Mouse (Mus musculus): ENCODE data around the gene Dennd5a. TPM values are rescaled to one million over a fixed set of nuclear protein-coding genes. Genes with fewer than 3 reads are reported as not detected.

The Dennd5a gene
- total and polyA plus RNA-seq, 3 experiments = 33.1 to 78.8 (median 64.4) TPM

DNA sequence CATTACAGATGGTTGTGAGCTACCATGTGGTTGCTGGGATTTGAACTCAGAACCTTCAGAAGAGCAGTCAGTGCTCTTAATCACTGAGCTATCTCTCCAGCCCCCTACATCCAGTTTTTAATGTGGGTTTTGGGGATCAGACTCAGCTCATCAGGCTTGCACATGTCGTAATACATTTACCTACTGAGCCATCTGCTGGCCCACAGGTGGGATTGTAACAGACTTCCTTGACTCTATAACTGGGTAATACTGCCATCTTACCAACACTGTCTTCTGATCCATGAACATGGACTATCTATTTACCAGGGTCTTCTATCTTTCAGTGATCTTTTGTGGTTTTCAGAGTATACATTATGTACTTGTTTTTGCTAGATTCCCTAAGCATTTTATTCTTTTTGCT, 74.0 kb downstream of the Dennd5a start (continued):
- peak; percentile 51 for TF ChIP-seq SMC3 (IDR thresholded peaks at IDR 0.05; ENCODE audit: low read depth, low read length)

DNA sequence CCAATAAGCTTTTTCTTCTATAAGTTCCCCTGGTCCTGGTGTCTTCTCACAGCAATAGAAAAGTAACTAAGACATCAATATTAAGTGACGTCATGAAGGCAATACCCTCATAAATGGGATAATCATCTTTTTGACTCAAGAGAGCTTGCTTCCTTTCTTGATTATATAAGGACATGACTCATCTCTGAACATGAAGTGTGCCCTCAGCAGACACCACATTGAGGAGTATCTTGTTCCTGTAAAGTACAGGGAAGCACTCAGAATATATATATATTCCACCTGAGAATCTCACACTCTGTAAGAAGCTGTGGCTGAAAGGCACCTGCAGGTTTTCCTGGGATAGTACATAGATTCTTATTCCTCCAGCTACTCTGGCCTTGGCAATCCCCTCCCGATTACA, 77.7 kb downstream of the Dennd5a start:
- H3K36me3 ChIP-seq (ENCODE audit: control insufficient read depth in 1 of 2, insufficient read depth in 2 of 2, low read length in 2 of 2) = no peaks in the 10 kb centered on the region; a peak in 2 of 4 replicates
- H3K9ac ChIP-seq (ENCODE audit: control insufficient read depth, low read depth, low read length, poor library complexity, severe bottlenecking) = no peak overlapping the region
- H3K27ac ChIP-seq (ENCODE audit: control insufficient read depth, low read depth, low read length) = no peak overlapping the region
- H3K9me3 ChIP-seq (replicated peaks; ENCODE audit: insufficient read depth, low read length) = no peaks in the 10 kb centered on the region
- no peak overlapping the region for H3K4me3 ChIP-seq (ENCODE audit: control insufficient read depth in 1 of 2, insufficient read depth in 1 of 2, low read depth in 2 of 2, low read length in 2 of 2)
- no peaks in the 10 kb centered on the region for H3K79me2 ChIP-seq (ENCODE audit: control insufficient read depth, insufficient read depth, low read length, poor library complexity)
- no peaks in the 10 kb centered on the region for H3K27me3 ChIP-seq (ENCODE audit: control insufficient read depth in 1 of 2, insufficient read depth in 2 of 2, low read length in 2 of 2)
- TF ChIP-seq MAFK (IDR thresholded peaks at IDR 0.05; ENCODE audit: borderline replicate concordance, low read depth, low read length) (no peak), ZNF384 (IDR thresholded peaks at IDR 0.05; ENCODE audit: low read depth, low read length) (no peak)
- peak; percentile 27 for DNase-seq (ENCODE audit: low read depth, low spot score)
- H3K4me1 ChIP-seq (ENCODE audit: control insufficient read depth in 1 of 2, insufficient read depth in 2 of 2, low read length in 2 of 2) = no peaks in the 10 kb centered on the region; a peak in 1 of 4 replicates

DNA sequence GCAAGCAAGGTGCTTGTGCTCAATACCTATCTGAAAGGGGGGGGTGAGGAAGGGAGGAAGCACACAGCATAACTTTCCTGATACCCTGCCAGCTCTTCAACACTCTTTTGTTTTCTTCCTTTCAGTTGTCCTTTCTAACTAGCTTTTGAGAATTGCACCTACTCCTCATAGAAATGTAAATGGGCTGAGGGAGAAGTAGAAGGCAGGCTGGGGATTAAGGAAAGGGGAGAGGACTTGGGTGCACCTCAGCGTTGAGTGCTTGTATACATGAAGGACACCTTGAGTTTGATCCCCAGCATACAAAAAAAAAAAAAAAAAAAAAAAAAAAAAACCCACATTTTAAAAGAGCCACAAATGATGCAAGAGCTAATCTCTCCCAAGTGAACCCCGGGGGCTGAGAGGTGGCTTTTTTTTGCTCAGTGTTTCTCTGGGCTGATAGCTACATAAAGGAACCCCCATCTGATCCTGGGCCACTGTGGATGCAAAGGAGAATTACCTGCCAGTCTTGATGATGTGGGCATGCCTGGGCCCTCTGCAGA, 78.6 kb downstream of the Dennd5a start:
- no peak overlapping the region for H3K27ac ChIP-seq (ENCODE audit: control insufficient read depth, low read depth, low read length)
- TF ChIP-seq NRF1 (IDR thresholded peaks at IDR 0.05; ENCODE audit: insufficient read depth, low read depth, low read length, poor library complexity, severe bottlenecking) (no peak), ETS1 (IDR thresholded peaks at IDR 0.05; ENCODE audit: low read depth, low read length) (0 out of 2 replicates have a peak, but pooled peaks have one; percentile 7), ZNF384 (IDR thresholded peaks at IDR 0.05; ENCODE audit: low read depth, low read length) (peak; percentile 79)
- H3K36me3 ChIP-seq (ENCODE audit: control insufficient read depth in 1 of 2, insufficient read depth in 2 of 2, low read length in 2 of 2) = no peaks in the 10 kb centered on the region; a peak in 2 of 4 replicates

DNA sequence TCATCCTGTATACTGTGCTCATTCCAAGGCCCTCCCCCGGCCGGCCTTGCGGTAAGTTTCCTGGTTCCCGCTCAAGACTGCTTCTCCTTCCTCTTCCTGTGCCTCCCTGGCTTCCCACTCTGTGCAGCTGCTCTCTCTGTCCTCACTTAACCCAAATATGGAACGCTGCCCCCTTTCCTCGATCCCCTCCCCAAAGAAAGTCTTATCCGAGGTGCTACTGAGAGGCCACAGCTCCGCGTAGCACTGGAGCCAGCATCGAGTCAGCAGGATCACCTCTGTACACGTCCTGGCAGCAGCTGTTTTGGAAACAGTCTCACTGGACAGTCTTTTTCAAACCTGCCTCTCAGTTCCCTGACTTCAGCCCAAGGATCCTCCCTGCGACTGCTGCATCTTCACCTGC, 81.1 kb downstream of the Dennd5a start:
- H3K4me1 ChIP-seq (ENCODE audit: control insufficient read depth in 1 of 2, insufficient read depth in 2 of 2, low read length in 2 of 2) = no peaks in the 10 kb centered on the region; a peak in 1 of 4 replicates
- H3K9ac ChIP-seq (ENCODE audit: control insufficient read depth, low read depth, low read length, poor library complexity, severe bottlenecking) = no peak overlapping the region
- no peaks in the 10 kb centered on the region for H3K9me3 ChIP-seq (replicated peaks; ENCODE audit: insufficient read depth, low read length)
- H3K79me2 ChIP-seq (ENCODE audit: control insufficient read depth, insufficient read depth, low read length, poor library complexity) = no peaks in the 10 kb centered on the region
- TF ChIP-seq MXI1 (IDR thresholded peaks at IDR 0.05; ENCODE audit: low read depth, low read length) (no peak), CHD1 (IDR thresholded peaks at IDR 0.05; ENCODE audit: low read depth, low read length) (no peak), EP300 (IDR thresholded peaks at IDR 0.05; ENCODE audit: low read depth in 1 of 2, low read length in 2 of 2) (no peak), ETS1 (IDR thresholded peaks at IDR 0.05; ENCODE audit: low read depth, low read length) (no peak), MYC (IDR thresholded peaks at IDR 0.05; ENCODE audit: low read depth, low read length) (no peak), ELF1 (IDR thresholded peaks at IDR 0.05; ENCODE audit: low read depth, low read length) (no peak), RAD21 (IDR thresholded peaks at IDR 0.05; ENCODE audit: low read depth, low read length) (no peak), MAZ (IDR thresholded peaks at IDR 0.05; ENCODE audit: low read depth, low read length) (no peak), UBTF (IDR thresholded peaks at IDR 0.05; ENCODE audit: borderline replicate concordance, insufficient read depth, low read depth, low read length) (no peak), MAFK (IDR thresholded peaks at IDR 0.05; ENCODE audit: borderline replicate concordance, low read depth, low read length) (no peak), HCFC1 (IDR thresholded peaks at IDR 0.05; ENCODE audit: low read depth, low read length) (no peak), ZNF384 (IDR thresholded peaks at IDR 0.05; ENCODE audit: low read depth, low read length) (no peak), KAT2A (conservative IDR thresholded peaks at IDR 0.05; ENCODE audit: low read depth, low read length) (no peak), POLR2A (IDR thresholded peaks at IDR 0.05; ENCODE audit: control insufficient read depth in 1 of 2, insufficient read depth in 1 of 2, low read depth in 1 of 2, low read length in 2 of 2, poor library complexity in 1 of 2) (no peak), GABPA (IDR thresholded peaks at IDR 0.05; ENCODE audit: low read depth, low read length) (no peak), MEF2A (IDR thresholded peaks at IDR 0.05; ENCODE audit: extremely low read depth, insufficient replicate concordance, low read depth, low read length, poor library complexity, severe bottlenecking) (no peak), ZKSCAN1 (IDR thresholded peaks at IDR 0.05; ENCODE audit: low read depth, low read length) (no peak), USF2 (IDR thresholded peaks at IDR 0.05; ENCODE audit: borderline replicate concordance in 1 of 2, insufficient read depth in 1 of 2, low read depth in 1 of 2, low read length in 2 of 2) (no peak)
- no peak overlapping the region for H3K4me3 ChIP-seq (ENCODE audit: control insufficient read depth in 1 of 2, insufficient read depth in 1 of 2, low read depth in 2 of 2, low read length in 2 of 2)
- H3K27ac ChIP-seq (ENCODE audit: control insufficient read depth, low read depth, low read length) = no peak overlapping the region
- no peaks in the 10 kb centered on the region for H3K27me3 ChIP-seq (ENCODE audit: control insufficient read depth in 1 of 2, insufficient read depth in 2 of 2, low read length in 2 of 2)
- no peaks in the 10 kb centered on the region; a peak in 2 of 4 replicates for H3K36me3 ChIP-seq (ENCODE audit: control insufficient read depth in 1 of 2, insufficient read depth in 2 of 2, low read length in 2 of 2)
- no peak for DNase-seq (ENCODE audit: low read depth, low spot score)

More for the DNA sequence above, 78.6 kb downstream of the Dennd5a start:
- H3K27me3 ChIP-seq (ENCODE audit: control insufficient read depth in 1 of 2, insufficient read depth in 2 of 2, low read length in 2 of 2) = no peaks in the 10 kb centered on the region
- no peak overlapping the region for H3K9ac ChIP-seq (ENCODE audit: control insufficient read depth, low read depth, low read length, poor library complexity, severe bottlenecking)
- no peak overlapping the region for H3K4me3 ChIP-seq (ENCODE audit: control insufficient read depth in 1 of 2, insufficient read depth in 1 of 2, low read depth in 2 of 2, low read length in 2 of 2)
- H3K79me2 ChIP-seq (ENCODE audit: control insufficient read depth, insufficient read depth, low read length, poor library complexity) = no peaks in the 10 kb centered on the region
- H3K4me1 ChIP-seq (ENCODE audit: control insufficient read depth in 1 of 2, insufficient read depth in 2 of 2, low read length in 2 of 2) = no peaks in the 10 kb centered on the region; a peak in 1 of 4 replicates
- no peak for DNase-seq (ENCODE audit: low read depth, low spot score)
- H3K9me3 ChIP-seq (replicated peaks; ENCODE audit: insufficient read depth, low read length) = no peaks in the 10 kb centered on the region
